Mouse (Mus musculus) heart, embryonic 16.5 days (tissue): ENCODE results near the gene Tmod3. TPM values are rescaled to one million over a fixed set of nuclear protein-coding genes. Genes with fewer than 3 reads are reported as not detected.
"Not testable (repeated sequence)": the region's sequence is repeated elsewhere in the genome, so short reads cannot be mapped to it uniquely, and the experiment has no call there.

Experiments
- ATAC-seq: fragments of 200-750 bp; cut with Nextera tagmentation; replicated peaks from 2 replicates; pipeline ENCODE4 v1.8.0; 2017; ENCODE audit warnings: moderate number of reproducible peaks; ENCODE audit not compliant: insufficient read depth, low FRiP score; ENCODE audit errors: extremely low read depth
- H3K27ac ChIP-seq: fragments of 300-500 bp; sonication (generic); 2 replicates; pipeline ENCODE4 v1.5.1; 2014; ENCODE audit warnings: mild to moderate bottlenecking, low read length, control low read depth, moderate library complexity
- H3K27me3 ChIP-seq: fragments of 300-500 bp; sonication (generic); 2 replicates; pipeline ENCODE4 v1.6.1; 2014; ENCODE audit warnings: low read length, mixed read lengths; ENCODE audit not compliant: control insufficient read depth, insufficient read depth
- H3K36me3 ChIP-seq: fragments of 300-500 bp; sonication (generic); 2 replicates; pipeline ENCODE4 v1.6.1; 2014; ENCODE audit not compliant: control insufficient read depth, insufficient read depth
- H3K4me1 ChIP-seq: fragments of 300-500 bp; sonication (generic); 2 replicates; pipeline ENCODE4 v1.6.1; 2014; ENCODE audit warnings: low read length, mixed read lengths; ENCODE audit not compliant: control insufficient read depth, insufficient read depth
- H3K4me2 ChIP-seq: fragments of 300-500 bp; sonication (generic); 2 replicates; pipeline ENCODE4 v1.6.1; 2014; ENCODE audit warnings: low read depth, mild to moderate bottlenecking, control low read depth, low read length
- H3K4me3 ChIP-seq: fragments of 300-500 bp; sonication (generic); 2 replicates; pipeline ENCODE4 v1.5.1; 2014; ENCODE audit warnings: mild to moderate bottlenecking, control low read depth, low read length
- H3K9ac ChIP-seq: fragments of 300-500 bp; sonication (generic); 2 replicates; pipeline ENCODE4 v1.6.1; 2014; ENCODE audit warnings: low read length, control low read depth
- H3K9me3 ChIP-seq: fragments of 300-500 bp; sonication (generic); replicated peaks from 2 replicates; pipeline ENCODE4 v1.6.1; 2016; ENCODE audit warnings: low read length; ENCODE audit not compliant: control insufficient read depth
- WGBS: fragments of 180-500 bp; shearing (Covaris S2); extraction: QIAGEN DNeasy Blood & Tissue Kit; methylation state at CpG from one replicate; pipeline ENCODE4 v1.1.7; 2014; 5-methylcytosine and 5-hydroxymethylcytosine counted together
- polyA plus RNA-seq: library from polyadenylated mRNA; unstranded; fragments of >200 nt; fragmentation: Nextera tagmentation; extraction: Ambion mirVana; gene quantifications from 2 replicates; pipeline ENCODE4 v1.2.1, GENCODE M21; 2015

Gene Tmod3
- polyA plus RNA-seq, 1 experiment from 2014 or later = 90.3 TPM

DNA sequence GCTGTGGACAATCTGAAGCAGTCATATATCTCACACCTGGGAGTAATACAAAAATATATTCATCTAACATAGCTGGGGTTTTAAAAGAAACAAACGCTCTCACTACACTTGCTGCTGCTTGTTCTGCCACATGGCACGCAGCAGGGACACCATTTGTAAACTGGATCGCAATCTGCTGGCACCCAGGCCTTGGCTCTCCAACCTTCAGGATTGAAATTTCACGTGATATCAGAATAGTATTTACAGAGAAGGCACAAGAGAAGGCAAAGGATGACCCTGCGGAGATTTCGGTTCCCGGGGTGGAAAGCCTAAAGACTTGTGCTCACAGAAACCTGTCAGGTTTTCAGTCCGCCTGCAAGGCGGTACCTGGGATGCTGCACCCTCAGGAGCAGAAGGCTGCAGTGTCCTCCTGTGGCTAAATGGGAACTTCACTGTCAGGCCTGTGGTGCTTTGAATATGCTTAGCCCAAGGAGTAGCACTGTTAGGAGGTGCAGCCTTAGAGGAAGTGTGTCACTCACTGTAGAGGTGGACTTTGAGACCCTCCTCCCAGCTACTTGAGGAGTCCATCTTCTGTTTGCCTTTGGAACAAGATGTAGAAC lies 65.0 kb downstream of the Tmod3 start:
- Histone ChIP-seq H3K9ac (no peak overlapping the region), H3K27me3 (no peaks in the 10 kb centered on the region), H3K4me3 (no peak overlapping the region), H3K36me3 (peaks cover 15% of the 10 kb centered on the region), H3K27ac (no peak overlapping the region), H3K9me3 (0 out of 2 replicates have a peak, but pooled peaks cover 2% of the 10 kb centered on the region), H3K4me1 (peaks cover 3% of the 10 kb centered on the region; the same call in 1 of the 2 replicates), H3K4me2 (no peak overlapping the region)
- ATAC-seq = no peak
- WGBS = 84% methylated on average over 9 of the region's 9 CpGs

GRCm38 (mm10) chr9:75488255-75488654 lies 71.2 kb downstream of the Tmod3 start:
- H3K36me3 ChIP-seq, H3K4me3 ChIP-seq, ATAC-seq, H3K27ac ChIP-seq, H3K9me3 ChIP-seq, H3K9ac ChIP-seq, H3K4me1 ChIP-seq, H3K27me3 ChIP-seq, H3K4me2 ChIP-seq: not testable (repeated sequence)
- 93% methylated on average over 7 of the region's 7 CpGs for WGBS

DNA sequence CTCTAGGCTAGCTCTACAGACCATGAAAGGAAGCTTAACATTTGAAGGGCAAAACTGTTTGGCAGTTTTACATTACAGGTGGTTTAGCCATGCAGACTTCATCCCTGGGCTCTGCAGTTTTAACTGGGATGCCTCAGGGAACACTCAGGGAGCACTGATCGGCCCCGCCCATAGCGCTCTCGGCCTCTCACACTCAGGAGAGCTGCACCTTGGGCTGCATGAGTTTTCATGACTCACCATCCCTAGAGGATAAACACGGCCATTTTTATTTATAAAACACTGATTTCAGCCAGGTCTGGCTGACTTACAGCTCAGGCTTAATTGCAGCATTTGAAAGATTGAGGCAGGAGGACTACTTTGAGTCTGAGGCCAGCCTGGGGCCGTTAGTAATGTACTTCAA lies 74.2 kb downstream of the Tmod3 start:
- no peak for ATAC-seq
- Histone ChIP-seq H3K9me3 (no peaks in the 10 kb centered on the region), H3K27me3 (no peaks in the 10 kb centered on the region), H3K4me1 (no peaks in the 10 kb centered on the region), H3K36me3 (0 out of 2 replicates have a peak, but pooled peaks cover 3% of the 10 kb centered on the region), H3K9ac (no peak overlapping the region), H3K4me3 (no peak overlapping the region), H3K4me2 (no peak overlapping the region), H3K27ac (no peak overlapping the region)
- 76% methylated on average over 6 of the region's 6 CpGs for WGBS

- Histone ChIP-seq H3K9ac (no peak overlapping the region), H3K9me3 (no peaks in the 10 kb centered on the region), H3K27me3 (no peaks in the 10 kb centered on the region), H3K27ac (no peak overlapping the region), H3K4me2 (no peak overlapping the region), H3K4me3 (no peak overlapping the region), H3K36me3 (no peaks in the 10 kb centered on the region), H3K4me1 (no peaks in the 10 kb centered on the region)
- ATAC-seq = 0 out of 2 replicates have a peak, but pooled peaks have one; percentile 28
- WGBS = 90% methylated on average over 5 of the region's 5 CpGs
Measured at GRCm38 (mm10) chr9:75480536-75481075, 78.9 kb downstream of the Tmod3 start.

DNA sequence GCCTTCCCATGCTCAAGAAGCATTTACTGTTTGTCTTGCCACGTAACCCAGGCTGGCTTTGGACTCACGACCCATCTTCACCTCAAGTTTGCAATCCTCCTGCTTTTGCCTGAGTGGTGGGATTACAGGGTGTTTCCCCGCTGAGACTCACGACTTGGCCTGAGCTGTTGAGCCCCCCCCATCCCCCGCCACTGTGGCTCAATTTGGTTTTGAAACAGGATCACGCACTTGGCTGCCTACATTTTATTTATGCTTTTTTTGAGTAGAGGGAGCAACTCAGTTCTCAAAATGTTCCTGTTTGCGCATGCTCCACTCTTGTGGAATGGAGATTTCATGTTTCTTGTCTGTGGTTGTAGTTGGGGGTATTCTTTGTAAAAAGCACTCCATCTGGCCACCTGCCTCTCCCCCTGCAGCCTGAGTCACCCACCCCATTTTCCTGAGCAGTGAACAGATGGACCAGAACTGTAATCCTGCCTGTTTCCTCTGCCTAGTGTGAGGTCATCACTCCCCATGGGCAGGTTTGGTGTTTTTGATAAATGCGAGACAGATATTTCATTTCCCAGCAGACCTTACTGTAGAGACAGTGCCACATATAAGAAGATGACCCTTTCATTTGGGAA lies 80.2 kb downstream of the Tmod3 start:
- no peak for ATAC-seq
- no peak overlapping the region for H3K4me2 ChIP-seq
- no peak overlapping the region for H3K27ac ChIP-seq
- no peaks in the 10 kb centered on the region for H3K4me1 ChIP-seq
- no peak overlapping the region for H3K9ac ChIP-seq
- H3K36me3 ChIP-seq = no peaks in the 10 kb centered on the region
- H3K9me3 ChIP-seq = no peaks in the 10 kb centered on the region
- no peak overlapping the region for H3K4me3 ChIP-seq
- 71% methylated on average over 8 of the region's 8 CpGs for WGBS
- no peaks in the 10 kb centered on the region for H3K27me3 ChIP-seq

DNA sequence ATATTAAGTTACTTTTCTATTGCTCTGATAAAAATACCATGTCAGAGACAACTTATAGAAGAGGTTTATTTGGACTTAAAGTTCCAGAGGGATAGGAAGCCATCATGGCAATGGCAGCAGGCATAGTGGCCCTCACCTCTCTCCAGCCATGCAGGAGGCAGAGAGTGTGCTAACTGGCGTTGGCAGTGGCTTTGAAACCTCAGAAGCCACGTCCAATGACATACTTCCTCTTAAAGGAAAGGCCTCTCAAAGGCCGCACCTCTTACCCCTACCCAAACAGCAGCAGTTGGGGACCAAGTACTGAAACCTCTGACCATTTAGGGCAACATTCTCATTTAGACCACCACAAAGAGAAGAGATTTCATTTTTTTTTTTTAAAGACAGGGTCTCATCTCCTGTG lies 82.2 kb downstream of the Tmod3 start:
- Histone ChIP-seq H3K4me1 (no peaks in the 10 kb centered on the region), H3K9me3 (no peaks in the 10 kb centered on the region), H3K36me3 (peaks cover 2% of the 10 kb centered on the region; the same call in 1 of the 2 replicates), H3K4me3 (no peak overlapping the region), H3K4me2 (no peak overlapping the region), H3K27ac (no peak overlapping the region), H3K27me3 (no peaks in the 10 kb centered on the region), H3K9ac (no peak overlapping the region)
- 67% methylated on average over 3 of the region's 3 CpGs for WGBS
- ATAC-seq = no peak

DNA sequence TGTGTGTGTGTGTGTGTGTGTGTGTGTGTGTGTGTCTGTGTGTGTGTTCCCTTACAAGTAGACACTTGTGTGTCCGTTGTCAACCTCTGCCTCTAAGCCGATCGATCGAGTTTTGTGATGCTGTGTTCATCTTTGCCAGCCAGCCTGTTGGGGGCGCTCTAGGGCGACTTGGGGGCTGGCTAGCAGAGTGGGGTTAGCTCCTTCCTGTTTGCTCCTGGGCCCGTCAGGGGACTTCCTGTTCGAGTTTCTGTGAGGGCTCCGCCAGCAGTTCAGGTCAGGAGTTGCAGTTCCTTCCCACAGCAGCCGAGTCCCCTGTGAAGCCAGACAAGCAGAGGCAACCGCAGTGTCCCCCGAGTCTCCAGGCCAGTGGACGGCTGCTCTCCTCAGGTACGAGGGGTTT lies 91.2 kb downstream of the Tmod3 start:
- Histone ChIP-seq H3K4me3 (no peak overlapping the region), H3K9ac (no peak overlapping the region), H3K9me3 (peaks cover 3% of the 10 kb centered on the region; the same call in 1 of the 2 replicates), H3K4me2 (no peak overlapping the region), H3K4me1 (peaks cover 20% of the 10 kb centered on the region), H3K27ac (no peak overlapping the region), H3K27me3 (no peaks in the 10 kb centered on the region), H3K36me3 (peaks cover 18% of the 10 kb centered on the region)
- 76% methylated on average over 14 of the region's 14 CpGs for WGBS
- ATAC-seq = no peak

DNA sequence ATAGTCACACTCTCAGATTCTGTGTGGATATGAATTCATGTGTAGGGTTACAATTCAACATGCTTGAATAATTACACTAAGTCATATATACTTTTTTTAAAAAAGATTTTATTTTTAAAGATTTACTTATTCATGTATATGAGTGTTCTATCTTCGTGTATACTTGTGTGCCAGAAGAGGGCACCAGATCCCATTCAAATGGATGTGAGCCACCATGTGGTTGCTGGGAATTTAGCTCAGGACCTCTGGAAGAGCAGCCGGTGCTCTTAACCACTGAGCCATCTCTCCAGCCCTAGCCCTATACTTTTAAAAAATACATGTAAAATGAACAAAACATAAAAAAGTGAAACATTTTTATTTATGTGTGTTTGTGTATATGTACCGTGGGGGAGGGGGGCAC lies 91.9 kb downstream of the Tmod3 start:
- ATAC-seq = no peak
- 96% methylated on average over 3 of the region's 3 CpGs for WGBS
- Histone ChIP-seq H3K4me2 (no peak overlapping the region), H3K4me3 (no peak overlapping the region), H3K9me3 (peaks cover 3% of the 10 kb centered on the region; the same call in 1 of the 2 replicates), H3K9ac (no peak overlapping the region), H3K4me1 (peaks cover 25% of the 10 kb centered on the region), H3K27ac (no peak overlapping the region), H3K27me3 (no peaks in the 10 kb centered on the region), H3K36me3 (peaks cover 18% of the 10 kb centered on the region)

- H3K36me3 ChIP-seq = peaks cover 23% of the 10 kb centered on the region
- H3K9ac ChIP-seq = no peak overlapping the region
- H3K9me3 ChIP-seq = peaks cover 3% of the 10 kb centered on the region; the same call in 1 of the 2 replicates
- no peak overlapping the region for H3K4me2 ChIP-seq
- no peak overlapping the region for H3K4me3 ChIP-seq
- ATAC-seq = no peak
- H3K27ac ChIP-seq = peak overlapping the region; percentile 40; the same call in 1 of the 2 replicates
- 85% methylated on average over 4 of the region's 4 CpGs for WGBS
- H3K4me1 ChIP-seq = peaks cover 25% of the 10 kb centered on the region
- no peaks in the 10 kb centered on the region for H3K27me3 ChIP-seq
Measured at GRCm38 (mm10) chr9:75466641-75467040, 92.8 kb downstream of the Tmod3 start.
